Mouse (Mus musculus) olfactory bulb, adult 2 months (tissue): Measurements from ENCODE around the gene Sowahd. TPM values are rescaled to one million over a fixed set of nuclear protein-coding genes. Genes with fewer than 3 reads are reported as not detected.

ENCODE experiments used
- H3K27ac ChIP-seq: fragments of 200-500 bp; 2 replicates; pipeline ENCODE4 v1.5.1; 2012; ENCODE audit warnings: low read depth, low read length; ENCODE audit not compliant: insufficient read depth
- H3K4me1 ChIP-seq: fragments of 200-500 bp; 2 replicates; pipeline ENCODE4 v1.6.1; 2012; ENCODE audit warnings: low read length; ENCODE audit not compliant: control insufficient read depth, insufficient read depth
- H3K4me3 ChIP-seq: fragments of 200-500 bp; 2 replicates; pipeline ENCODE4 v1.5.1; 2012; ENCODE audit warnings: mild to moderate bottlenecking, low read depth, low read length, moderate library complexity; ENCODE audit not compliant: insufficient read depth
- CTCF ChIP-seq: fragments of 200-500 bp; IDR thresholded peaks from 2 replicates; pipeline ENCODE4 v1.5.1; 2012; ENCODE audit warnings: low read depth, mild to moderate bottlenecking, low read length, moderate library complexity; ENCODE audit not compliant: insufficient read depth
- POLR2A ChIP-seq: fragments of 200-500 bp; IDR thresholded peaks from 2 replicates; pipeline ENCODE4 v1.6.1; 2012; ENCODE audit warnings: mild to moderate bottlenecking, low read depth, low read length, moderate library complexity; ENCODE audit not compliant: insufficient read depth
- WGBS: fragments of 180-500 bp; shearing (Covaris S2); methylation state at CpG from one replicate; pipeline ENCODE4 v1.1.7; 2018; 5-methylcytosine and 5-hydroxymethylcytosine counted together
- polyA plus RNA-seq: library from polyadenylated mRNA; stranded (reverse); fragments of >200 nt; gene quantifications from 2 replicates; pipeline ENCODE4 v1.2.4, GENCODE M21; 2012; ENCODE audit warnings: low replicate concordance; ENCODE audit not compliant: missing spikeins, insufficient read depth, insufficient read length

The Sowahd gene
- not detected in 2 replicates for polyA plus RNA-seq

- no peak for TF ChIP-seq CTCF
- TF ChIP-seq POLR2A, result no peak
- Histone ChIP-seq H3K4me1 (peaks cover 13% of the 10 kb centered on the region), H3K4me3 (peak within 1 kb of the TSS; percentile 13), H3K27ac (no peak within 1 kb of the TSS)
- WGBS, result 17% methylated on average over 37 of the region's 38 CpGs
Measured at GRCm38 (mm10) chrX:37048066-37048889, at the start of gene Sowahd. TSS of gene Sowahd (plus strand) at chrX:37048845.

- H3K4me1 ChIP-seq, result no peaks in the 10 kb centered on the region
- TF ChIP-seq POLR2A (no peak), CTCF (no peak)
- no peak overlapping the region for H3K4me3 ChIP-seq
- H3K27ac ChIP-seq, result no peak overlapping the region
- 81% methylated on average over 5 of the region's 5 CpGs for WGBS
Measured at GRCm38 (mm10) chrX:37013870-37014269, 34.8 kb upstream of the Sowahd start.

GRCm38 (mm10) chrX:37018150-37018654 lies 30.4 kb upstream of the Sowahd start:
- Histone ChIP-seq H3K4me3 (no peak overlapping the region), H3K27ac (no peak overlapping the region), H3K4me1 (no peaks in the 10 kb centered on the region)
- TF ChIP-seq POLR2A (no peak), CTCF (no peak)
- 93% methylated on average over 9 of the region's 9 CpGs for WGBS

GRCm38 (mm10) chrX:37019045-37019444 lies 29.6 kb upstream of the Sowahd start:
- H3K27ac ChIP-seq, result no peak overlapping the region
- WGBS, result 75% methylated on average over 3 of the region's 3 CpGs
- TF ChIP-seq CTCF (no peak), POLR2A (no peak)

GRCm38 (mm10) chrX:37022690-37023089 lies 26.0 kb upstream of the Sowahd start:
- no peak overlapping the region for H3K27ac ChIP-seq
- no peaks in the 10 kb centered on the region for H3K4me1 ChIP-seq
- 5% methylated on average over 3 of the region's 3 CpGs for WGBS
- H3K4me3 ChIP-seq, result no peak overlapping the region
- no peak for TF ChIP-seq POLR2A
- no peak for TF ChIP-seq CTCF

More at GRCm38 (mm10) chrX:37019045-37019444, 29.6 kb upstream of the Sowahd start:
- Histone ChIP-seq H3K4me3 (no peak overlapping the region), H3K4me1 (no peaks in the 10 kb centered on the region)

- 70% methylated on average over 10 of the region's 10 CpGs for WGBS
- Histone ChIP-seq H3K4me3 (no peak overlapping the region), H3K27ac (no peak overlapping the region), H3K4me1 (no peaks in the 10 kb centered on the region)
- TF ChIP-seq POLR2A, result no peak
- no peak for TF ChIP-seq CTCF
Measured at GRCm38 (mm10) chrX:37023652-37024309, 24.9 kb upstream of the Sowahd start.

GRCm38 (mm10) chrX:37028378-37028777 lies 20.3 kb upstream of the Sowahd start:
- Histone ChIP-seq H3K4me3 (no peak overlapping the region), H3K4me1 (no peaks in the 10 kb centered on the region), H3K27ac (no peak overlapping the region)
- TF ChIP-seq POLR2A (no peak), CTCF (no peak)
- 46% methylated on average over 3 of the region's 3 CpGs for WGBS

- H3K4me1 ChIP-seq, result no peaks in the 10 kb centered on the region
- no peak overlapping the region for H3K27ac ChIP-seq
- H3K4me3 ChIP-seq, result no peak overlapping the region
- 23% methylated on average over 9 of the region's 9 CpGs for WGBS
- TF ChIP-seq POLR2A (no peak), CTCF (no peak)
Measured at GRCm38 (mm10) chrX:37042726-37043125, 5.9 kb upstream of the Sowahd start.
